Mouse (Mus musculus): Measurements from ENCODE around the gene Crybg2. TPM values are rescaled to one million over a fixed set of nuclear protein-coding genes. Genes with fewer than 3 reads are reported as not detected.

Gene Crybg2
- polyA plus RNA-seq, 1 experiment = not detected

- TF ChIP-seq TAL1 (IDR thresholded peaks at IDR 0.05; ENCODE audit: low read length) = no peak
- no peak for TF ChIP-seq GATA1 (IDR thresholded peaks at IDR 0.05; ENCODE audit: low read length)
- Histone ChIP-seq H3K9me3 (ENCODE audit: control insufficient read depth, low read length) (no peaks in the 10 kb centered on the region), H3K4me3 (replicated peaks) (no peak overlapping the region), H3K4me1 (ENCODE audit: control insufficient read depth) (peaks cover 16% of the 10 kb centered on the region), H3K27me3 (ENCODE audit: control insufficient read depth) (no peaks in the 10 kb centered on the region), H3K36me3 (ENCODE audit: control insufficient read depth) (no peaks in the 10 kb centered on the region)
These were observed 53.4 kb downstream of the Crybg2 start for GRCm38 (mm10) chr4:134114038-134114437.

GRCm38 (mm10) chr4:134115215-134116144 is 54.9 kb downstream of the Crybg2 start:
- H3K4me1 ChIP-seq (ENCODE audit: control insufficient read depth) = peaks cover 8% of the 10 kb centered on the region
- H3K27me3 ChIP-seq (ENCODE audit: control insufficient read depth) = no peaks in the 10 kb centered on the region
- no peak for TF ChIP-seq TAL1 (IDR thresholded peaks at IDR 0.05; ENCODE audit: low read length)
- no peak for TF ChIP-seq GATA1 (IDR thresholded peaks at IDR 0.05; ENCODE audit: low read length)
- no peaks in the 10 kb centered on the region for H3K36me3 ChIP-seq (ENCODE audit: control insufficient read depth)
- no peaks in the 10 kb centered on the region for H3K9me3 ChIP-seq (ENCODE audit: control insufficient read depth, low read length)
- H3K4me3 ChIP-seq (replicated peaks) = no peak overlapping the region

GRCm38 (mm10) chr4:134116501-134116900 is 55.9 kb downstream of the Crybg2 start:
- Histone ChIP-seq H3K9me3 (ENCODE audit: control insufficient read depth, low read length) (no peaks in the 10 kb centered on the region), H3K36me3 (ENCODE audit: control insufficient read depth) (no peaks in the 10 kb centered on the region), H3K4me1 (ENCODE audit: control insufficient read depth) (peaks cover 6% of the 10 kb centered on the region; the same call in 1 of the 2 replicates), H3K4me3 (replicated peaks) (no peak overlapping the region), H3K27me3 (ENCODE audit: control insufficient read depth) (no peaks in the 10 kb centered on the region)
- TF ChIP-seq TAL1 (IDR thresholded peaks at IDR 0.05; ENCODE audit: low read length) (no peak), GATA1 (IDR thresholded peaks at IDR 0.05; ENCODE audit: low read length) (no peak)

- H3K36me3 ChIP-seq (ENCODE audit: control insufficient read depth) = no peaks in the 10 kb centered on the region
- H3K4me1 ChIP-seq (ENCODE audit: control insufficient read depth) = peaks cover 2% of the 10 kb centered on the region; the same call in 1 of the 2 replicates
- no peaks in the 10 kb centered on the region for H3K27me3 ChIP-seq (ENCODE audit: control insufficient read depth)
- no peak for TF ChIP-seq TAL1 (IDR thresholded peaks at IDR 0.05; ENCODE audit: low read length)
- no peak for TF ChIP-seq GATA1 (IDR thresholded peaks at IDR 0.05; ENCODE audit: low read length)
- no peak overlapping the region for H3K4me3 ChIP-seq (replicated peaks)
- H3K9me3 ChIP-seq (ENCODE audit: control insufficient read depth, low read length) = no peaks in the 10 kb centered on the region
These were observed 56.4 kb downstream of the Crybg2 start for GRCm38 (mm10) chr4:134117012-134117411.

- TF ChIP-seq GATA1 (IDR thresholded peaks at IDR 0.05; ENCODE audit: low read length) (no peak), TAL1 (IDR thresholded peaks at IDR 0.05; ENCODE audit: low read length) (no peak)
- Histone ChIP-seq H3K9me3 (ENCODE audit: control insufficient read depth, low read length) (no peaks in the 10 kb centered on the region), H3K4me1 (ENCODE audit: control insufficient read depth) (peaks cover 2% of the 10 kb centered on the region; the same call in 1 of the 2 replicates), H3K4me3 (replicated peaks) (no peak overlapping the region), H3K36me3 (ENCODE audit: control insufficient read depth) (no peaks in the 10 kb centered on the region), H3K27me3 (ENCODE audit: control insufficient read depth) (no peaks in the 10 kb centered on the region)
These were observed 57.6 kb downstream of the Crybg2 start for GRCm38 (mm10) chr4:134118126-134118800.

- Histone ChIP-seq H3K4me1 (ENCODE audit: control insufficient read depth) (peaks cover 7% of the 10 kb centered on the region), H3K4me3 (replicated peaks) (no peak overlapping the region)
- TF ChIP-seq TAL1 (IDR thresholded peaks at IDR 0.05; ENCODE audit: low read length) = no peak
- TF ChIP-seq GATA1 (IDR thresholded peaks at IDR 0.05; ENCODE audit: low read length) = no peak
These were observed 58.4 kb downstream of the Crybg2 start for GRCm38 (mm10) chr4:134119042-134119441.

GRCm38 (mm10) chr4:134119644-134120043 is 59.0 kb downstream of the Crybg2 start:
- Histone ChIP-seq H3K4me1 (ENCODE audit: control insufficient read depth) (peaks cover 13% of the 10 kb centered on the region), H3K9me3 (ENCODE audit: control insufficient read depth, low read length) (no peaks in the 10 kb centered on the region), H3K36me3 (ENCODE audit: control insufficient read depth) (no peaks in the 10 kb centered on the region), H3K27me3 (ENCODE audit: control insufficient read depth) (no peaks in the 10 kb centered on the region), H3K4me3 (replicated peaks) (no peak overlapping the region)
- TF ChIP-seq TAL1 (IDR thresholded peaks at IDR 0.05; ENCODE audit: low read length) = no peak
- no peak for TF ChIP-seq GATA1 (IDR thresholded peaks at IDR 0.05; ENCODE audit: low read length)

More at GRCm38 (mm10) chr4:134119042-134119441, 58.4 kb downstream of the Crybg2 start:
- H3K36me3 ChIP-seq (ENCODE audit: control insufficient read depth) = no peaks in the 10 kb centered on the region
- no peaks in the 10 kb centered on the region for H3K27me3 ChIP-seq (ENCODE audit: control insufficient read depth)
- no peaks in the 10 kb centered on the region for H3K9me3 ChIP-seq (ENCODE audit: control insufficient read depth, low read length)

- no peak overlapping the region for H3K4me3 ChIP-seq (replicated peaks)
- peaks cover 16% of the 10 kb centered on the region for H3K4me1 ChIP-seq (ENCODE audit: control insufficient read depth)
- TF ChIP-seq GATA1 (IDR thresholded peaks at IDR 0.05; ENCODE audit: low read length) (no peak), TAL1 (IDR thresholded peaks at IDR 0.05; ENCODE audit: low read length) (no peak)
- no peaks in the 10 kb centered on the region for H3K9me3 ChIP-seq (ENCODE audit: control insufficient read depth, low read length)
- H3K27me3 ChIP-seq (ENCODE audit: control insufficient read depth) = no peaks in the 10 kb centered on the region
- no peaks in the 10 kb centered on the region for H3K36me3 ChIP-seq (ENCODE audit: control insufficient read depth)
These were observed 59.7 kb downstream of the Crybg2 start for GRCm38 (mm10) chr4:134120192-134120805.

GRCm38 (mm10) chr4:134120916-134121315 is 60.3 kb downstream of the Crybg2 start:
- Histone ChIP-seq H3K27me3 (ENCODE audit: control insufficient read depth) (no peaks in the 10 kb centered on the region), H3K4me3 (replicated peaks) (no peak overlapping the region), H3K4me1 (ENCODE audit: control insufficient read depth) (peaks cover 16% of the 10 kb centered on the region), H3K9me3 (ENCODE audit: control insufficient read depth, low read length) (no peaks in the 10 kb centered on the region), H3K36me3 (ENCODE audit: control insufficient read depth) (no peaks in the 10 kb centered on the region)
- TF ChIP-seq TAL1 (IDR thresholded peaks at IDR 0.05; ENCODE audit: low read length) (no peak), GATA1 (IDR thresholded peaks at IDR 0.05; ENCODE audit: low read length) (no peak)
